Mouse (Mus musculus) neural tube, embryonic 13.5 days (tissue): ENCODE data around the gene Selenok. TPM values are rescaled to one million over a fixed set of nuclear protein-coding genes. Genes with fewer than 3 reads are reported as not detected.

Experiments
- ATAC-seq: fragments of 200-750 bp; cut with Nextera tagmentation; 2 replicates; pipeline ENCODE4 v1.8.0; 2017; ENCODE audit warnings: low read depth, mild to moderate bottlenecking, moderate TSS enrichment, moderate library complexity
- H3K27ac ChIP-seq: fragments of 300-500 bp; sonication (generic); replicated peaks from 2 replicates; pipeline ENCODE4 v1.5.1; 2015; ENCODE audit warnings: moderate library complexity, mild to moderate bottlenecking, inconsistent platforms
- H3K27me3 ChIP-seq: fragments of 300-500 bp; sonication (generic); 2 replicates; pipeline ENCODE4 v1.6.1; 2015; ENCODE audit warnings: mild to moderate bottlenecking, inconsistent platforms
- H3K36me3 ChIP-seq: fragments of 300-500 bp; sonication (generic); 2 replicates; pipeline ENCODE4 v1.6.1; 2015; ENCODE audit warnings: mild to moderate bottlenecking, inconsistent platforms
- H3K4me1 ChIP-seq: fragments of 300-500 bp; sonication (generic); replicated peaks from 2 replicates; pipeline ENCODE4 v1.6.1; 2015; ENCODE audit warnings: inconsistent platforms
- H3K4me2 ChIP-seq: fragments of 300-500 bp; sonication (generic); 2 replicates; pipeline ENCODE4 v1.6.1; 2015; ENCODE audit warnings: inconsistent platforms, mild to moderate bottlenecking, moderate library complexity
- H3K4me3 ChIP-seq: fragments of 300-500 bp; sonication (generic); 2 replicates; pipeline ENCODE4 v1.5.1; 2015; ENCODE audit warnings: mild to moderate bottlenecking, inconsistent platforms
- H3K9ac ChIP-seq: fragments of 300-500 bp; sonication (generic); 2 replicates; pipeline ENCODE4 v1.6.1; 2015; ENCODE audit warnings: moderate library complexity, mild to moderate bottlenecking, inconsistent platforms
- H3K9me3 ChIP-seq: fragments of 300-500 bp; sonication (generic); 2 replicates; pipeline ENCODE4 v1.6.1; 2016; ENCODE audit warnings: inconsistent platforms
- WGBS: fragments of 180-500 bp; shearing (Covaris S2); methylation state at CpG from one replicate; pipeline ENCODE4 v1.1.7; 2015; 5-methylcytosine and 5-hydroxymethylcytosine counted together
- polyA plus RNA-seq: library from polyadenylated mRNA; unstranded; fragments of >200 nt; fragmentation: Nextera tagmentation; extraction: Ambion mirVana; gene quantifications from 2 replicates; pipeline ENCODE4 v1.2.1, GENCODE M21; 2015

The Selenok gene
- polyA plus RNA-seq, 1 experiment from 2014 or later, result 487 TPM

- H3K27ac ChIP-seq, result no peak overlapping the region
- no peak overlapping the region for H3K4me3 ChIP-seq
- no peaks in the 10 kb centered on the region for H3K4me1 ChIP-seq
- H3K27me3 ChIP-seq, result no peaks in the 10 kb centered on the region
- 73% methylated on average over 13 of the region's 13 CpGs for WGBS
- no peak overlapping the region for H3K9ac ChIP-seq
- H3K4me2 ChIP-seq, result no peak overlapping the region
- ATAC-seq, result no peak
- peaks cover 41% of the 10 kb centered on the region for H3K36me3 ChIP-seq
- no peaks in the 10 kb centered on the region for H3K9me3 ChIP-seq
These were observed 30.8 kb downstream of the Selenok start for GRCm38 (mm10) chr14:29998747-29999474.

- Histone ChIP-seq H3K9me3 (no peaks in the 10 kb centered on the region), H3K9ac (no peak overlapping the region), H3K4me3 (no peak overlapping the region), H3K36me3 (peaks cover 36% of the 10 kb centered on the region), H3K27ac (no peak overlapping the region), H3K4me1 (no peaks in the 10 kb centered on the region), H3K4me2 (no peak overlapping the region), H3K27me3 (no peaks in the 10 kb centered on the region)
- ATAC-seq, result no peak
- 93% methylated on average over 3 of the region's 3 CpGs for WGBS
These were observed 31.3 kb downstream of the Selenok start for GRCm38 (mm10) chr14:29999475-29999811.

GRCm38 (mm10) chr14:30008733-30009575 is 40.8 kb downstream of the Selenok start, which contains the start of the genes Il17rb and Chdh:
Il17rb (minus strand) TSS chr14:30008896.
Chdh (plus strand) TSS chr14:30009023.
- Histone ChIP-seq H3K4me1 (peaks cover 10% of the 10 kb centered on the region), H3K27me3 (peaks cover 35% of the 10 kb centered on the region), H3K9me3 (no peaks in the 10 kb centered on the region), H3K27ac (no peak within 1 kb of the TSS), H3K4me3 (peak within 1 kb of the TSS; percentile 45), H3K4me2 (peak within 1 kb of the TSS; percentile 85), H3K36me3 (no peaks in the 10 kb centered on the region), H3K9ac (peak within 1 kb of the TSS; percentile 65)
- ATAC-seq, result peak; percentile 75
- WGBS, result 9% methylated on average over 54 of the region's 54 CpGs

GRCm38 (mm10) chr14:30009864-30010560 is 41.9 kb downstream of the Selenok start:
- 84% methylated on average over 10 of the region's 10 CpGs for WGBS
- no peak overlapping the region for H3K27ac ChIP-seq
- no peak for ATAC-seq

GRCm38 (mm10) chr14:30011886-30012560 is 43.9 kb downstream of the Selenok start:
- no peak overlapping the region for H3K9ac ChIP-seq
- H3K9me3 ChIP-seq, result no peaks in the 10 kb centered on the region
- H3K27me3 ChIP-seq, result peaks cover 35% of the 10 kb centered on the region
- H3K4me3 ChIP-seq, result no peak overlapping the region
- H3K4me1 ChIP-seq, result peaks cover 10% of the 10 kb centered on the region
- no peak overlapping the region for H3K4me2 ChIP-seq
- H3K36me3 ChIP-seq, result no peaks in the 10 kb centered on the region
- WGBS, result 79% methylated on average over 10 of the region's 10 CpGs
- no peak overlapping the region for H3K27ac ChIP-seq
- ATAC-seq, result no peak

More at GRCm38 (mm10) chr14:30009864-30010560, 41.9 kb downstream of the Selenok start:
- H3K9ac ChIP-seq, result no peak overlapping the region
- no peaks in the 10 kb centered on the region for H3K36me3 ChIP-seq
- peaks cover 35% of the 10 kb centered on the region for H3K27me3 ChIP-seq
- no peak overlapping the region for H3K4me2 ChIP-seq
- peaks cover 10% of the 10 kb centered on the region for H3K4me1 ChIP-seq
- no peak overlapping the region for H3K4me3 ChIP-seq
- H3K9me3 ChIP-seq, result no peaks in the 10 kb centered on the region

GRCm38 (mm10) chr14:30014487-30014886 is 46.4 kb downstream of the Selenok start:
- H3K27me3 ChIP-seq, result peaks cover 15% of the 10 kb centered on the region
- H3K9me3 ChIP-seq, result no peaks in the 10 kb centered on the region
- no peak overlapping the region for H3K27ac ChIP-seq
- no peak overlapping the region for H3K4me2 ChIP-seq
- H3K4me1 ChIP-seq, result no peaks in the 10 kb centered on the region; the same call in 1 of the 2 replicates
- WGBS, result 61% methylated on average over 10 of the region's 10 CpGs
- H3K4me3 ChIP-seq, result no peak overlapping the region
- no peak for ATAC-seq
- no peak overlapping the region for H3K9ac ChIP-seq
- H3K36me3 ChIP-seq, result no peaks in the 10 kb centered on the region

GRCm38 (mm10) chr14:30015008-30015407 is 46.9 kb downstream of the Selenok start:
- 74% methylated on average over 1 of the region's 1 CpGs for whole genome bisulfite sequencing
- H3K36me3 ChIP-seq, result no peaks in the 10 kb centered on the region
- no peak for ATAC-seq

GRCm38 (mm10) chr14:30016666-30017065 is 48.6 kb downstream of the Selenok start:
- 89% methylated on average over 5 of the region's 5 CpGs for WGBS
- no peak overlapping the region for H3K4me3 ChIP-seq
- no peaks in the 10 kb centered on the region for H3K27me3 ChIP-seq
- H3K36me3 ChIP-seq, result no peaks in the 10 kb centered on the region
- H3K9me3 ChIP-seq, result no peaks in the 10 kb centered on the region
- H3K27ac ChIP-seq, result no peak overlapping the region
- H3K4me2 ChIP-seq, result no peak overlapping the region
- ATAC-seq, result no peak
- H3K9ac ChIP-seq, result no peak overlapping the region
- no peaks in the 10 kb centered on the region; the same call in 1 of the 2 replicates for H3K4me1 ChIP-seq

More at GRCm38 (mm10) chr14:30015008-30015407, 46.9 kb downstream of the Selenok start:
- H3K4me1 ChIP-seq, result no peaks in the 10 kb centered on the region; the same call in 1 of the 2 replicates
- H3K4me2 ChIP-seq, result no peak overlapping the region
- H3K9me3 ChIP-seq, result no peaks in the 10 kb centered on the region
- H3K27me3 ChIP-seq, result peaks cover 10% of the 10 kb centered on the region
- H3K27ac ChIP-seq, result no peak overlapping the region
- H3K9ac ChIP-seq, result no peak overlapping the region
- H3K4me3 ChIP-seq, result no peak overlapping the region

- H3K4me2 ChIP-seq, result no peak overlapping the region
- WGBS, result 93% methylated on average over 8 of the region's 8 CpGs
- H3K36me3 ChIP-seq, result no peaks in the 10 kb centered on the region
- no peak overlapping the region for H3K9ac ChIP-seq
- H3K27ac ChIP-seq, result no peak overlapping the region
- H3K4me3 ChIP-seq, result no peak overlapping the region
- no peak for ATAC-seq
- no peaks in the 10 kb centered on the region for H3K27me3 ChIP-seq
- no peaks in the 10 kb centered on the region; the same call in 1 of the 2 replicates for H3K4me1 ChIP-seq
- H3K9me3 ChIP-seq, result no peaks in the 10 kb centered on the region
These were observed 49.8 kb downstream of the Selenok start for GRCm38 (mm10) chr14:30017794-30018462.

GRCm38 (mm10) chr14:30018463-30018801 is 50.3 kb downstream of the Selenok start:
- no peaks in the 10 kb centered on the region; the same call in 1 of the 2 replicates for H3K4me1 ChIP-seq
- no peaks in the 10 kb centered on the region for H3K27me3 ChIP-seq
- no peak overlapping the region for H3K27ac ChIP-seq
- no peaks in the 10 kb centered on the region for H3K36me3 ChIP-seq
- H3K9me3 ChIP-seq, result no peaks in the 10 kb centered on the region
- no peak overlapping the region for H3K9ac ChIP-seq
- no peak for ATAC-seq
- H3K4me3 ChIP-seq, result no peak overlapping the region
- H3K4me2 ChIP-seq, result no peak overlapping the region
- 95% methylated on average over 4 of the region's 4 CpGs for WGBS

- Histone ChIP-seq H3K4me2 (no peak overlapping the region), H3K4me3 (no peak overlapping the region), H3K27ac (no peak overlapping the region)
These were observed 50.7 kb downstream of the Selenok start for GRCm38 (mm10) chr14:30018846-30019245.

More at GRCm38 (mm10) chr14:30018846-30019245, 50.7 kb downstream of the Selenok start:
- Histone ChIP-seq H3K9ac (no peak overlapping the region), H3K27me3 (no peaks in the 10 kb centered on the region), H3K9me3 (no peaks in the 10 kb centered on the region), H3K4me1 (no peaks in the 10 kb centered on the region; the same call in 1 of the 2 replicates), H3K36me3 (no peaks in the 10 kb centered on the region)
- no peak for ATAC-seq
- 93% methylated on average over 6 of the region's 6 CpGs for WGBS
